Mouse (Mus musculus) liver, postnatal 0 days (tissue): ENCODE measurements around the gene 1700030J22Rik.

Experiments used
- CTCF ChIP-seq: sonication (generic); IDR thresholded peaks from 2 replicates; pipeline ENCODE4 v1.5.1; 2016; ENCODE audit warnings: antibody characterized with exemption, low read depth
- EP300 ChIP-seq: IDR thresholded peaks from 2 replicates; pipeline ENCODE4 v1.6.1; 2016; ENCODE audit warnings: antibody characterized with exemption, low read depth, mild to moderate bottlenecking

- TF ChIP-seq CTCF (no peak), EP300 (no peak)
These were observed 27.4 kb downstream of the 1700030J22Rik start for GRCm38 (mm10) chr8:116951369-116951768.
